Mouse (Mus musculus) heart, adult 2 months (tissue): Measurements from ENCODE around the gene Gas1. TPM values are rescaled to one million over a fixed set of nuclear protein-coding genes. Genes with fewer than 3 reads are reported as not detected.

Experiments
- DNase-seq, 2 experiments: peaks; one replicate each; pipeline ENCODE4 v3.0.0; 2021
- H3K27ac ChIP-seq: fragments of 200-600 bp; 2 replicates; pipeline ENCODE4 v1.8.1; 2022
- H3K27me3 ChIP-seq: fragments of 200-500 bp; 2 replicates; pipeline ENCODE4 v1.6.1; 2012; ENCODE audit warnings: mild to moderate bottlenecking, low read length, inconsistent platforms, mixed read lengths; ENCODE audit not compliant: control insufficient read depth, insufficient read depth
- H3K36me3 ChIP-seq: fragments of 200-500 bp; 2 replicates; pipeline ENCODE4 v1.6.1; 2012; ENCODE audit warnings: low read length, inconsistent platforms; ENCODE audit not compliant: control insufficient read depth, insufficient read depth
- H3K4me1 ChIP-seq: fragments of 200-500 bp; 2 replicates; pipeline ENCODE4 v1.6.1; 2011; ENCODE audit warnings: low read length; ENCODE audit not compliant: control insufficient read depth, insufficient read depth
- H3K4me3 ChIP-seq: fragments of 200-600 bp; 2 replicates; pipeline ENCODE4 v1.8.1; 2022
- H3K79me2 ChIP-seq: fragments of 200-500 bp; replicated peaks from 2 replicates; pipeline ENCODE4 v1.6.1; 2012; ENCODE audit warnings: mild to moderate bottlenecking, inconsistent platforms, low read length, moderate library complexity, mixed read lengths; ENCODE audit not compliant: control insufficient read depth, insufficient read depth
- H3K9ac ChIP-seq: fragments of 200-500 bp; 2 replicates; pipeline ENCODE4 v1.6.1; 2012; ENCODE audit warnings: low read depth, mild to moderate bottlenecking, control low read depth, inconsistent platforms, low read length, mixed read lengths
- CTCF ChIP-seq: fragments of 200-600 bp; IDR thresholded peaks from 2 replicates; pipeline ENCODE4 v1.8.1; 2022; ENCODE audit warnings: antibody characterized with exemption, mild to moderate bottlenecking, moderate library complexity
- EP300 ChIP-seq: fragments of 200-500 bp; IDR thresholded peaks from 2 replicates; pipeline ENCODE4 v1.6.1; 2011; ENCODE audit warnings: low read depth, low read length, control low read depth; ENCODE audit not compliant: insufficient read depth
- POLR2A ChIP-seq: fragments of 200-500 bp; IDR thresholded peaks from 2 replicates; pipeline ENCODE4 v1.6.1; 2011; ENCODE audit warnings: mild to moderate bottlenecking, low read depth, low read length, control low read depth; ENCODE audit not compliant: insufficient read depth
- WGBS: fragments of 180-500 bp; shearing (Covaris S2); methylation state at CpG from one replicate; pipeline ENCODE4 v1.1.7; 2018; 5-methylcytosine and 5-hydroxymethylcytosine counted together
- intact Hi-C: fragments of 180-260 bp; cut with DNase I; formaldehyde crosslinking; loops from one replicate; pipeline ENCODE4 v1.15.1; 2025
- polyA plus RNA-seq: library from polyadenylated mRNA; depleted of rRNA; stranded (reverse); fragments of >200 nt; gene quantifications from 2 replicates; pipeline ENCODE4 v1.2.3, GENCODE M21; 2012
- total RNA-seq, 2 experiments: library from RNA; stranded (reverse); gene quantifications; 2 replicates each; pipeline ENCODE4 v1.2.3; 2021

Gas1 gene
- total and polyA plus RNA-seq, 3 experiments: 18.8 to 26.4 (median 26.3) TPM

DNA sequence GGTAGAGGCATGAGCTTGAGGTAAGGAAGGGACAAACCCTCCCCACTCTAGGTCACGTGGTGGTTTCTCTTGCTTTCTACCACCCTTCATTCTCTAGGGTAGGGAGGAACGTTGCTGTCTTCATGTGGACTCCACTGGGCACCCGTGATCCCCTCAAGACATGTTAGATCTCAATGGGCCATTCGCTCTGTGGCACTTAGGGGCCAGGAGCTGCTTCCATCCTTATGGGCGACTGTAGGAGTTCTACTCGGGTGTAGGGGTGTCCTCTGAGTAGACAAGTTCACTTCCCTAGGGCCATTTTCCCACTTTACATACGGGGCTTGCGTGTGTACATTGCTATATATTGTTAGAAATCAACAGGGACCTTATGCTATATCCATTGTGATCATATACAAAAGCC is 5.4 kb downstream of the Gas1 start:
- intact Hi-C loops: no loop called here

DNA sequence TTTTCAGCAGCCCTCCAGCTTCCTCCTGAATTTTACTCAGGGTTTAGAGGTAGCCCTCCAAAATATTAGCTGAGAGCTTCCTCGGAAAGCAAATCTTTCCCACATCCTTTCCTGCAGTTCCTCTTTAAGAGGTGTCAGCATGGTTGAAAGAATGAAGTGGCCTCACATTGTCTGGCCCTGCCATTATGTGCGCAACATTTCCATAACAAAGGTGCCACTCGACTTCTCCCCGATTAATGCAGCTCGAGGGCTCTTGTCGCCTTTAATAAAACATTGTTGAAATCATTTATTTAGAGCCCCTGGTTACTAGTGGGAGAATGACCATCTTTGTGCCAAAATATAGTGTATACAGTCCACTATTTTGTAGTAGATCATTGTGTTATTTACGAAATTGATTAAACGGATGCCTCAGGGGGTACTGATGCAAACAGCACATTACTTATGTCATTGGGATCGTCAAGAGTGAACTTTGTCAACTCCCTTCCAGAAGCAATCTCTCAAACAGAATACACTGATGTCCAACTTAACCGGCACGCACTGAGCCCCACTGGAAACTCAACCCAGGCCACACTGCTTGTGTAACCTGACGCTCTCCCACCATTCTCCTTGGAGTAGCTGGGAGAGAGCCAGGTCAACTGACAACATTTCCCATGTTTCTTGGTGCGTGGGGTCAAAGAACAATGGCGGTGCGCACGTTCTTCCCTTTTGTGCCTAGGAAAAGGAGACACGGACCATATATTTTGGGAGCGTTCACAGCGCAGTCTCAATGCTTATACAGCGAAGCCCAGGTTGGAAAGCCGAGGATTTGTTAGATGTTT is 6.1 kb downstream of the Gas1 start:
- 85% methylated on average over 21 of the region's 21 CpGs for WGBS
- DNase-seq: no peak
- no peak overlapping the region for H3K9ac ChIP-seq
- intact Hi-C loops: no loop called here
- H3K79me2 ChIP-seq: no peaks in the 10 kb centered on the region
- H3K4me3 ChIP-seq: no peak overlapping the region
- H3K27me3 ChIP-seq: no peaks in the 10 kb centered on the region
- H3K27ac ChIP-seq: no peak overlapping the region
- H3K36me3 ChIP-seq: no peaks in the 10 kb centered on the region; the same call in none of the 2 replicates
- TF ChIP-seq POLR2A (no peak), EP300 (no peak), CTCF (no peak)
- no peaks in the 10 kb centered on the region for H3K4me1 ChIP-seq

More for the DNA sequence above, 5.4 kb downstream of the Gas1 start:
- H3K79me2 ChIP-seq: no peaks in the 10 kb centered on the region
- H3K27ac ChIP-seq: no peak overlapping the region
- no peak overlapping the region for H3K4me3 ChIP-seq
- no peaks in the 10 kb centered on the region; the same call in none of the 2 replicates for H3K36me3 ChIP-seq
- H3K9ac ChIP-seq: no peak overlapping the region
- no peaks in the 10 kb centered on the region for H3K27me3 ChIP-seq
- no peak for TF ChIP-seq EP300
- TF ChIP-seq POLR2A: no peak
- TF ChIP-seq CTCF: no peak
- no peaks in the 10 kb centered on the region for H3K4me1 ChIP-seq
- no peak for DNase-seq
- 95% methylated on average over 8 of the region's 8 CpGs for WGBS

DNA sequence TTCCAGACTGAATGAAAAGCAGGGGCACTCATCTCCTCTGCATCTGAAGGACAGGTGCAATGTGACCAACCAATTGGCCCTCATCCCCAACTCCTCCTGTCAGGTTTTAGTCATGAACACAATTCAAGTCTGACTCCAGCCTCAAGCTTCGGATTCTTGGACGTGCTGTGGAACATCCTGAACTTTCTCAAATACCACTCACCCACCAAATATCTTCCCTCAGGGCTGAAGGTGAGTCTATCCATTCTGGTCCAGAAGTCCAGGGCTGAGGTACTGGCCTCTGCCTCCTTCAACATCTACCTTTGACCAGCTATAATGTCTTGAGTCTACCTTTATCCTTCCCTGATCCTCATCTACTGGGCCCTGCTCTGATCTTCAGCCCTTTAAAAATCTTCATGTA is 8.1 kb downstream of the Gas1 start:
- no peak for TF ChIP-seq POLR2A
- H3K9ac ChIP-seq: no peak overlapping the region
- DNase-seq: no peak
- intact Hi-C loops: no loop called here
- no peaks in the 10 kb centered on the region; the same call in 1 of the 2 replicates for H3K36me3 ChIP-seq
- H3K79me2 ChIP-seq: no peaks in the 10 kb centered on the region
- H3K27me3 ChIP-seq: no peaks in the 10 kb centered on the region
- no peak overlapping the region for H3K4me3 ChIP-seq
- no peak overlapping the region for H3K27ac ChIP-seq
- 97% methylated on average over 2 of the region's 2 CpGs for WGBS
- no peaks in the 10 kb centered on the region for H3K4me1 ChIP-seq

DNA sequence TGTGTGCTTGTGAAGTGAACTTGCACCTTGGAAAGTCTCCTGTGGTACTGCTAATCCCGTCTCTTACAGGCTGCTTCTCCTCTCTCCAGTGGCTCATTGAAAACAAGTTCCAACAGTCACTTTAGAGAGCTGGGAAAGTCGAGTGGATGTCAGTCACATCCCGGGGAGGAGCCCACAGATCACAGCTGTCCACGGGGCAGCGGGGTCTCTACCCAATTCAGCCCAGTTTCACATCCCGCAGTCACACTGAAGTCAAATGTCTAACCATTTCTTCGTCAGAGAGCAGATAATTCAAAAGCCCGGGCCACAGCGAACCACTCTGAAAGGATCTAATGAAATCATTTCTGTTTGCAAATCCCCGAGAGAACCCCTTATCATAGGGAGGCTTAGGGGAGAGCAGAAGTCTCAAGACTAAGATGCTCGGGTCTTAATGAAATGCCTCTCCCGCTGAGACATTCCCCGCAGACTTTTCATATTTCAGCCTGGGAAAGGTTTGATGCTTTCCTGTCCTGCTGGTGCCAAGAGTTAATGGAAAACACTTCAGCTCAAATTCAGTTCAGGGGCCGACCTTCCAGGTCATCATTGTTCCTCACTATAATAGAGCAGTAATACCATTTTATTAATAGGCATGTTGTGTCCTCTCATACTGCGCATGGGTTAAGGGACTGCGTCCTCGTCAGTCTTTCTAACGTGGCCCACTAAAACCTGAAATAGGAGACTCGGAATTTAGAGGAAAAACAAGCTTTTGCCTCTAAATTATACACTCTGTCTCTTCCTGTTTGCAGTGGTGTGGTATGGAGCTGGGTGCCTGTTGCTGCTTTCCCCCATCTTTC is 20.7 kb downstream of the Gas1 start:
- Histone ChIP-seq H3K27ac (no peak overlapping the region), H3K9ac (no peak overlapping the region), H3K4me3 (no peak overlapping the region), H3K36me3 (no peaks in the 10 kb centered on the region), H3K4me1 (no peaks in the 10 kb centered on the region), H3K79me2 (no peaks in the 10 kb centered on the region), H3K27me3 (no peaks in the 10 kb centered on the region)
- DNase-seq: no peak
- intact Hi-C loops: no loop called here
- 39% methylated on average over 19 of the region's 19 CpGs for WGBS
- TF ChIP-seq EP300 (no peak), CTCF (no peak), POLR2A (no peak)

DNA sequence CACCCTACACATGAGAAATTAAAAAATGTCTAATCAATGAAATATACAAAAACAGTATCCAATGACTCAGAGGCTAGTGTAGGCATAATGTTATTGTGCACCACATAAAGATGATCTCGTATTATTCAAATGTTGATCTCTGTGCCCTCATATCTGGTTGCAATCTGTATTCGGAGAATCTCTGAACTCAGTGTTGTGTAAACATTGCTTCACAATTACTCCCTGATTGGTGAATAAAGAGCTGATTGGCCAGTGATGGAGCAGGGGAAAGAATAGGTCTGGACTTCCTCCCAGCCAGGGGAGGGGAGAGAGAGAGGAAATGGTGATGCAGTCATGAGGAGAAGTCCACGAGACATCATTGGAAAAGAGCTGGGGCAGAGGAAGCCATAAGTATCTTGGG is 23.0 kb downstream of the Gas1 start:
- no peak overlapping the region for H3K4me3 ChIP-seq

DNA sequence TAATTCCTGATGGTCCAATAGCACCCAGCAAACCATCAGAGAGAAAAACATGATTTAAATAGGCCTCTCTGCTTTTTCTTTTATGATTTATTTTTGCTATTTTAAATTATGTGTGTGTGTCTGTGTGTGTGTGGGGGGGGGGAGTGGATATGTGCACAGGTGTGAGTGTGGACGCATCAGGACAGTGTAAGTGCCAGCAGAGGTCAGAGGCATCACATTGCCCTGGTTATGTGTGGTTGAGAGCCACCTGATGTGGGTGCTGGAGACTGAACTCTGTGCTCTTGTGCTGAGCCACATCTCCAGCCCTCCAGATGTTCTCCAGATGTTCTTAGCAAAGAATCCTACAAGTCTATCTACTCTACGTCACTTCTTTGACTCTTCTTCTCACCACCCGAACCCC is 28.9 kb downstream of the Gas1 start:
- no peak for DNase-seq
- no peak overlapping the region for H3K4me3 ChIP-seq
- no peaks in the 10 kb centered on the region for H3K4me1 ChIP-seq
- intact Hi-C loops: no loop called here
- no peak overlapping the region for H3K27ac ChIP-seq
- H3K36me3 ChIP-seq: no peaks in the 10 kb centered on the region
- no peak overlapping the region for H3K9ac ChIP-seq
- H3K79me2 ChIP-seq: no peaks in the 10 kb centered on the region
- WGBS: 78% methylated on average over 3 of the region's 3 CpGs
- no peak for TF ChIP-seq CTCF
- no peak for TF ChIP-seq POLR2A
- no peak for TF ChIP-seq EP300
- H3K27me3 ChIP-seq: 0 out of 2 replicates have a peak, but pooled peaks cover 2% of the 10 kb centered on the region

More for the DNA sequence above, 23.0 kb downstream of the Gas1 start:
- Histone ChIP-seq H3K4me1 (no peaks in the 10 kb centered on the region), H3K9ac (no peak overlapping the region), H3K27me3 (no peaks in the 10 kb centered on the region), H3K79me2 (no peaks in the 10 kb centered on the region), H3K36me3 (no peaks in the 10 kb centered on the region), H3K27ac (no peak overlapping the region)
- WGBS: 77% methylated on average over 3 of the region's 3 CpGs
- TF ChIP-seq POLR2A: no peak
- TF ChIP-seq EP300: no peak
- no peak for TF ChIP-seq CTCF
- no peak for DNase-seq
- intact Hi-C loops: no loop called here
